Mouse (Mus musculus) embryonic facial prominence, embryonic 15.5 days (tissue): Measurements from ENCODE around the gene Cmip. TPM values are rescaled to one million over a fixed set of nuclear protein-coding genes. Genes with fewer than 3 reads are reported as not detected.
A peak's percentile ranks its signal among the peaks of the same experiment; 100 is the strongest.

Source experiments
- ATAC-seq: fragments of 200-750 bp; cut with Nextera tagmentation; 2 replicates; pipeline ENCODE4 v1.8.0; 2017; ENCODE audit warnings: low read depth, moderate TSS enrichment; ENCODE audit not compliant: insufficient number of reproducible peaks, low FRiP score, low TSS enrichment
- H3K27ac ChIP-seq: fragments of 300-500 bp; sonication (generic); replicated peaks from 2 replicates; pipeline ENCODE4 v1.5.1; 2015; ENCODE audit warnings: mild to moderate bottlenecking, inconsistent platforms
- H3K27me3 ChIP-seq: fragments of 300-500 bp; sonication (generic); 2 replicates; pipeline ENCODE4 v1.6.1; 2015; ENCODE audit warnings: inconsistent platforms
- H3K36me3 ChIP-seq: fragments of 300-500 bp; sonication (generic); 2 replicates; pipeline ENCODE4 v1.6.1; 2015; ENCODE audit warnings: mild to moderate bottlenecking, inconsistent platforms
- H3K4me1 ChIP-seq: fragments of 300-500 bp; sonication (generic); 2 replicates; pipeline ENCODE4 v1.6.1; 2015; ENCODE audit warnings: inconsistent platforms
- H3K4me2 ChIP-seq: fragments of 300-500 bp; sonication (generic); replicated peaks from 2 replicates; pipeline ENCODE4 v1.6.1; 2015; ENCODE audit warnings: mild to moderate bottlenecking, inconsistent platforms
- H3K4me3 ChIP-seq: fragments of 300-500 bp; sonication (generic); replicated peaks from 2 replicates; pipeline ENCODE4 v1.5.1; 2015; ENCODE audit warnings: mild to moderate bottlenecking, inconsistent platforms
- H3K9ac ChIP-seq: fragments of 300-500 bp; sonication (generic); 2 replicates; pipeline ENCODE4 v1.6.1; 2015; ENCODE audit warnings: inconsistent platforms
- H3K9me3 ChIP-seq: fragments of 300-500 bp; sonication (generic); replicated peaks from 2 replicates; pipeline ENCODE4 v1.6.1; 2016; ENCODE audit warnings: inconsistent platforms
- WGBS: fragments of 180-500 bp; shearing (Covaris S2); methylation state at CpG from one replicate; pipeline ENCODE4 v1.1.7; 2015; 5-methylcytosine and 5-hydroxymethylcytosine counted together
- polyA plus RNA-seq: library from polyadenylated mRNA; unstranded; fragments of >200 nt; fragmentation: Nextera tagmentation; extraction: Ambion mirVana; gene quantifications from 2 replicates; pipeline ENCODE4 v1.2.1, GENCODE M21; 2015

Cmip gene
- polyA plus RNA-seq, 1 experiment from 2014 or later = 25.9 TPM

- 88% methylated on average over 3 of the region's 3 CpGs for WGBS
- Histone ChIP-seq H3K4me2 (no peak overlapping the region), H3K4me3 (no peak overlapping the region), H3K27me3 (no peaks in the 10 kb centered on the region), H3K36me3 (no peaks in the 10 kb centered on the region), H3K9me3 (no peaks in the 10 kb centered on the region), H3K9ac (no peak overlapping the region), H3K4me1 (peaks cover 56% of the 10 kb centered on the region), H3K27ac (no peak overlapping the region)
- no peak for ATAC-seq
These were observed 149.2 kb downstream of the Cmip start for GRCm38 (mm10) chr8:117406081-117406480.

GRCm38 (mm10) chr8:117408634-117409033 lies 151.8 kb downstream of the Cmip start:
- peak; percentile 52; the same call in 1 of the 2 replicates for ATAC-seq
- Histone ChIP-seq H3K9ac (no peak overlapping the region), H3K36me3 (no peaks in the 10 kb centered on the region), H3K27ac (peak overlapping the region; percentile 68), H3K4me2 (0 out of 2 replicates have a peak overlapping the region, but pooled peaks have one; percentile 12), H3K4me1 (peaks cover 45% of the 10 kb centered on the region), H3K9me3 (no peaks in the 10 kb centered on the region), H3K27me3 (no peaks in the 10 kb centered on the region), H3K4me3 (no peak overlapping the region)
- WGBS = 49% methylated on average over 7 of the region's 7 CpGs

- Histone ChIP-seq H3K9ac (no peak overlapping the region), H3K4me1 (peaks cover 41% of the 10 kb centered on the region), H3K27ac (peak overlapping the region; percentile 53; the same call in 1 of the 2 replicates), H3K4me3 (no peak overlapping the region), H3K9me3 (no peaks in the 10 kb centered on the region), H3K27me3 (no peaks in the 10 kb centered on the region), H3K4me2 (no peak overlapping the region), H3K36me3 (no peaks in the 10 kb centered on the region)
- 39% methylated on average over 7 of the region's 7 CpGs for WGBS
- no peak for ATAC-seq
These were observed 152.2 kb downstream of the Cmip start for GRCm38 (mm10) chr8:117409056-117409455.

- 54% methylated on average over 10 of the region's 10 CpGs for WGBS
- H3K9ac ChIP-seq = no peak overlapping the region
- H3K9me3 ChIP-seq = no peaks in the 10 kb centered on the region
- no peak overlapping the region for H3K4me3 ChIP-seq
- ATAC-seq = no peak
- 0 out of 2 replicates have a peak, but pooled peaks cover under 1% of the 10 kb centered on the region for H3K36me3 ChIP-seq
- no peaks in the 10 kb centered on the region for H3K27me3 ChIP-seq
- H3K4me1 ChIP-seq = peaks cover 43% of the 10 kb centered on the region
- peak overlapping the region; percentile 51 for H3K27ac ChIP-seq
- 0 out of 2 replicates have a peak overlapping the region, but pooled peaks have one; percentile 1 for H3K4me2 ChIP-seq
These were observed 153.5 kb downstream of the Cmip start for GRCm38 (mm10) chr8:117410391-117410790.

- no peak for ATAC-seq
- H3K4me3 ChIP-seq = no peak overlapping the region
- H3K4me2 ChIP-seq = no peak overlapping the region
- H3K36me3 ChIP-seq = 0 out of 2 replicates have a peak, but pooled peaks cover 4% of the 10 kb centered on the region
- H3K27me3 ChIP-seq = no peaks in the 10 kb centered on the region
- peaks cover 43% of the 10 kb centered on the region for H3K4me1 ChIP-seq
- H3K9ac ChIP-seq = no peak overlapping the region
- WGBS = 78% methylated on average over 10 of the region's 10 CpGs
- 0 out of 2 replicates have a peak overlapping the region, but pooled peaks have one; percentile 51 for H3K27ac ChIP-seq
- H3K9me3 ChIP-seq = no peaks in the 10 kb centered on the region
These were observed 154.0 kb downstream of the Cmip start for GRCm38 (mm10) chr8:117410901-117411300.

GRCm38 (mm10) chr8:117412232-117412631 lies 155.4 kb downstream of the Cmip start:
- 80% methylated on average over 10 of the region's 10 CpGs for WGBS
- Histone ChIP-seq H3K27ac (peak overlapping the region; percentile 25; the same call in 1 of the 2 replicates), H3K9me3 (no peaks in the 10 kb centered on the region), H3K9ac (no peak overlapping the region), H3K4me2 (no peak overlapping the region), H3K27me3 (no peaks in the 10 kb centered on the region), H3K36me3 (0 out of 2 replicates have a peak, but pooled peaks cover 10% of the 10 kb centered on the region), H3K4me3 (no peak overlapping the region), H3K4me1 (peaks cover 43% of the 10 kb centered on the region)
- no peak for ATAC-seq

GRCm38 (mm10) chr8:117417830-117418229 lies 161.0 kb downstream of the Cmip start:
- no peak for ATAC-seq
- Histone ChIP-seq H3K36me3 (peaks cover 14% of the 10 kb centered on the region; the same call in 1 of the 2 replicates), H3K4me3 (no peak overlapping the region), H3K27ac (no peak overlapping the region), H3K9ac (no peak overlapping the region), H3K9me3 (no peaks in the 10 kb centered on the region), H3K4me1 (peaks cover 12% of the 10 kb centered on the region), H3K4me2 (no peak overlapping the region), H3K27me3 (no peaks in the 10 kb centered on the region)
- 91% methylated on average over 9 of the region's 9 CpGs for WGBS

- WGBS = 78% methylated on average over 17 of the region's 17 CpGs
- no peak overlapping the region; the same call in 1 of the 2 replicates for H3K27ac ChIP-seq
- no peak overlapping the region for H3K4me3 ChIP-seq
- ATAC-seq = no peak
- H3K4me2 ChIP-seq = no peak overlapping the region
- no peak overlapping the region for H3K9ac ChIP-seq
- peaks cover 15% of the 10 kb centered on the region; the same call in 1 of the 2 replicates for H3K4me1 ChIP-seq
- no peaks in the 10 kb centered on the region for H3K27me3 ChIP-seq
- H3K9me3 ChIP-seq = no peaks in the 10 kb centered on the region
- peaks cover 33% of the 10 kb centered on the region for H3K36me3 ChIP-seq
These were observed 164.1 kb downstream of the Cmip start for GRCm38 (mm10) chr8:117420841-117421534.

- Histone ChIP-seq H3K4me2 (no peak overlapping the region), H3K27ac (peak overlapping the region; percentile 55; the same call in 1 of the 2 replicates), H3K36me3 (peaks cover 34% of the 10 kb centered on the region), H3K9ac (no peak overlapping the region), H3K4me3 (no peak overlapping the region), H3K4me1 (peaks cover 15% of the 10 kb centered on the region; the same call in 1 of the 2 replicates), H3K9me3 (no peaks in the 10 kb centered on the region), H3K27me3 (no peaks in the 10 kb centered on the region)
- ATAC-seq = no peak
- WGBS = 74% methylated on average over 5 of the region's 5 CpGs
These were observed 165.0 kb downstream of the Cmip start for GRCm38 (mm10) chr8:117421838-117422237.

- Histone ChIP-seq H3K4me2 (no peak overlapping the region), H3K27me3 (no peaks in the 10 kb centered on the region), H3K36me3 (peaks cover 39% of the 10 kb centered on the region), H3K9ac (no peak overlapping the region), H3K4me3 (no peak overlapping the region), H3K27ac (peak overlapping the region; percentile 55; the same call in 1 of the 2 replicates), H3K9me3 (no peaks in the 10 kb centered on the region), H3K4me1 (peaks cover 15% of the 10 kb centered on the region; the same call in 1 of the 2 replicates)
- WGBS = 84% methylated on average over 6 of the region's 6 CpGs
- ATAC-seq = no peak
These were observed 165.5 kb downstream of the Cmip start for GRCm38 (mm10) chr8:117422343-117422742.

- no peak overlapping the region; the same call in 1 of the 2 replicates for H3K27ac ChIP-seq
- H3K4me2 ChIP-seq = no peak overlapping the region
- H3K27me3 ChIP-seq = no peaks in the 10 kb centered on the region
- no peaks in the 10 kb centered on the region for H3K9me3 ChIP-seq
- H3K36me3 ChIP-seq = peaks cover 44% of the 10 kb centered on the region
- H3K4me1 ChIP-seq = peaks cover 15% of the 10 kb centered on the region; the same call in 1 of the 2 replicates
- H3K4me3 ChIP-seq = no peak overlapping the region
- no peak overlapping the region for H3K9ac ChIP-seq
- 55% methylated on average over 4 of the region's 4 CpGs for whole genome bisulfite sequencing
- ATAC-seq = no peak; the same call in 1 of the 2 replicates
These were observed 166.2 kb downstream of the Cmip start for GRCm38 (mm10) chr8:117423029-117423428.
